Mouse (Mus musculus) lung, postnatal 0 days (tissue): ENCODE measurements around the gene Invs.

Source experiments
- CTCF ChIP-seq: IDR thresholded peaks from 2 replicates; pipeline ENCODE4 v1.5.1; 2016; ENCODE audit warnings: antibody characterized with exemption, mild to moderate bottlenecking
- EP300 ChIP-seq: IDR thresholded peaks from 2 replicates; pipeline ENCODE4 v1.6.1; 2016; ENCODE audit warnings: antibody characterized with exemption, mild to moderate bottlenecking, control low read depth

DNA sequence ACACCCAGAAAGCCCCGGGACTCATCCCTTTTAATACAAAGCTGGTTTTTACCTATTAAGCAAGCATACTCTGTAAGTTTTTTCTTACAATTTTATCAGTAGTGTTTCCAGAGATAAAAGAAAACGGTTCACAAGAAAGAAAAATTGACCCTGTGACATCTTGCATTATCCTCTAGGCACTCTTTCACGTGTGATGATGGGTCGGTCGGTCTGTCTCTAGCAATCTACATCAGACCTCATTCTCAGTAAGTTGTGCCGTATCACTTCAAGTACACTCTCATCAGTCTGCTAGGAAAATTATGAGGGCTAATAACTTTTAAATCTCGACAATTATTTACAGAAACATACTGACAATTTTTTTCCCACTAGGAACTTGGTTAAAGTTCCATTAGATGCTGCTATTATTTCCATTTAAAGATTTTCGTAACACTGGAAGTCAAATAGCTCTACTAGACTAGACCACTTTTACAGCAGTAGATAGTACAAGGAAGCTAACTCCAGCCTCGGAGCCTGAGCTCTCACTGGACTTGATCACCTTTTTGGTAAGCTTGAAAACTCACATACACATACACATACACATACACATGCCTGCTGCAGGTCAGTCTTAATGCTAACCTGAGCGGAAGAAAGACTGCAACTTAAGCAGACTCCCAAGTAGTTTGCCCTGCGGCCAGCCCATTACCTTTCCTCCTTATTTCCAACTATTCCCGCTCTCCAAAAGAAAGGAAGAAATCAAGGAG is 192.7 kb downstream of the Invs start:
- TF ChIP-seq CTCF (no peak), EP300 (no peak)
